Mouse (Mus musculus) retina, adult 2 months (tissue): Measurements from ENCODE around the gene Lce1k.
"Not testable (repeated sequence)": the region's sequence is repeated elsewhere in the genome, so short reads cannot be mapped to it uniquely, and the experiment has no call there.

Source experiments
- DNase-seq: peaks from one replicate; pipeline ENCODE4 v3.0.0-alpha.2; 2012; ENCODE audit warnings: low read depth, low spot score

Gene Lce1k

GRCm38 (mm10) chr3:92807791-92808190, at the start of gene Lce1k:
TSS of gene Lce1k (minus strand) at chr3:92807891.
- no peak for DNase-seq

- DNase-seq: no peak
These were observed 43.5 kb upstream of the Lce1k start, which contains the start of gene Lce1l for GRCm38 (mm10) chr3:92851186-92851585. TSS of gene Lce1l (minus strand) at chr3:92851286.

- no peak for DNase-seq
These were observed 19.4 kb upstream of the Lce1k start, which contains the start of gene Kprp for GRCm38 (mm10) chr3:92827108-92827507. TSS of gene Kprp (minus strand) at chr3:92827247.

DNA sequence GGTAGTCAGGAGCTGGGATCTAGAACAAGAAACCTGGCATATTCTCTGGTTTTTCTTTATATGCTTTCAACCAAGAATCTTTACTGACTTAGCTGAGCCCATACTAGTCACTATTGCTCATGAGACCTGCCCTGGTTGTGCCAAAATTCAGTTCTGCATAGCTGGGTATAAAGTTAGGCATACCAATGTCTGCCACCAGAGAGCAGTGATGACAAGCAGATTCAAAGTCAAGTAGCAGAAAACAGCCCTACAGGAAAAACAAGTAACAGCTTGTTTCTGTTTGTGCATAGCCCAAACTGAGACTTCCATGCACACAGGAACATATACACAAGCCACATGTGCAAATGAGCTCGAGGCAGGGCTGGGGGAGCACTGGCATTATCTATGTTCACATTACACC, 18.1 kb upstream of the Lce1k start:
- DNase-seq: no peak

GRCm38 (mm10) chr3:92816036-92816435, 8.3 kb upstream of the Lce1k start:
- DNase-seq: not testable (repeated sequence)

DNA sequence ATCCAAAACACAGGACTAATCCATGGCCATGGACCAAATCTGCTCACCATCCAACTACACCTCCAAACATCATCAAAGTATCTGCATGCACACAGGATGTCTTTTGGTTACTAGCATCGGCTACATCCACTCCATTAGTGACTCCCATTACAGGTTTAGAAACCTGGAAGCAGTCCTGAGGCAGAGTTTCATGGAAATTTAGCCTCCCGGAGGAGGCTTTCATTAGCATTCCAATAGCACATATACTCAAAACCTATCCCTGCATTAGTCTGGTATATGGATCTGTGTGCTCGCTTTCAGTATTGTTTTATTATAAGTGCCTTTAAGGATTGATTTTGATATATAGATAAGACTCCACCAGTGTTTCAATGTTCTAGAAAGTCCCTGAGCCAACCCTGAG, 7.9 kb upstream of the Lce1k start:
- DNase-seq: no peak

- DNase-seq: no peak
These were observed 17.3 kb downstream of the Lce1k start, which contains the start of gene Lce1j for GRCm38 (mm10) chr3:92790414-92790813. TSS of gene Lce1j (minus strand) at chr3:92790514.

GRCm38 (mm10) chr3:92778799-92779198, 28.9 kb downstream of the Lce1k start, which contains the start of gene Lce1i:
TSS of gene Lce1i (minus strand) at chr3:92778899.
- DNase-seq: no peak

GRCm38 (mm10) chr3:92771573-92771972, 36.1 kb downstream of the Lce1k start:
- no peak for DNase-seq

DNA sequence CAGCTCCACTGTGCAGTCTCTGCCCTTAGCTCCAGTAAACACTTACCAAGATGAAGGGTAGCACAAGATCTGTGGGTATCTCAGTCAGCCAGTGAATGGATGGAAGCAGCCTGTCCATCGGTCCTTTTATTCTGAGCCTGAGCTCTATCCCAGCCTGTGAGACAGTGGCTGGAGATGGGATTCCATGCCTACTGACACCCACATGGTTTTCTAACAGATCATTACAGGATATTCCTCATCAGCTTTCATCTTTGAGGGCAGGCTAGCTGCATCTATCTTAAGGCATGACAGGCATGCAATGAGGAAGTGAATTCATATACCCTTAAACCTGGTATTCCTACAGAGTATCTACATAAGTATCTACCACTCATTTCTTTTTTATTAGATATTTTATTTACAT, 42.7 kb downstream of the Lce1k start, which contains the start of gene Lce1h:
TSS of gene Lce1h (minus strand) at position 101 of the 400 bp plus-strand sequence.
- no peak for DNase-seq
